Mouse (Mus musculus) B cell, adult (primary cell): ENCODE measurements around the gene Gdf1. TPM values are rescaled to one million over a fixed set of nuclear protein-coding genes. Genes with fewer than 3 reads are reported as not detected.

Experiments
- total RNA-seq: library from RNA; stranded (reverse); gene quantifications from 4 replicates; pipeline ENCODE4 v1.2.4, GENCODE M21; 2023; ENCODE audit not compliant: inconsistent age

Gene Gdf1
- not detected in 4 replicates for total RNA-seq

DNA sequence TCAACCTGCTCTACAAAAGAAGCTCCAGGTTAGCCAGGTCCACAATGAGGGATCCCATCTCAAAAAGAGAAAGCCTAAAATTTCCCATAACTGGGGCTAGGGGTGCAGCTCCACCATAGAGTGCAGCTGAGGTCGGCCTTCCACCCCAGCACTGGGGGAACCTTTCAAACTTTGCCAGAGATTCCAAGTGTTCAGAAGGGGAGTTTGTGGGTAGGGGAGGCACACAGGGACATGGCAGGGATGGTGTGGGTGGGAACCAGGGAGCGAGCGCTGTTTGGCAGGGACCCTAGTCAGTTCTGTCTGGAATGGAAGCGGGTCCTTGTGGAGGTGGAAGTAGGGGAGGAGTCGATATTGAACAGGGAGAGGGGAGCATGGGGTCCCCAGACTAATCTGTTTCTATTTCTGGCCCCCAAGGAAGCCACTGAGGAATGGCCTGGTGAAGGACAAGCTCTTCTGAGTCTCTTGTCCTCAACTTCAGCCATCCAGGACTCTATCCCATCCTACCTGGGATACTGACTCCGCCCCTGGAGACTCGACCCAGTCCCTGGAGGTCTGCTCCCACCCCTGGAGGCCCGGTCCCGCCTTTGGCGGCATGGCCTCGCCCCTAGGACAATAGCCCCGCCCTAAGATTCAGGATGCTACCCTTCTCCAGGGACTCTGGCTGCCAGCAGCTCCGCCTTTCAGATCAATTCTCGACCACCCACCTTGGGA lies at the start of gene Gdf1:
Gdf1 (plus strand) TSS at position 694 of the 711 bp plus-strand sequence.

DNA sequence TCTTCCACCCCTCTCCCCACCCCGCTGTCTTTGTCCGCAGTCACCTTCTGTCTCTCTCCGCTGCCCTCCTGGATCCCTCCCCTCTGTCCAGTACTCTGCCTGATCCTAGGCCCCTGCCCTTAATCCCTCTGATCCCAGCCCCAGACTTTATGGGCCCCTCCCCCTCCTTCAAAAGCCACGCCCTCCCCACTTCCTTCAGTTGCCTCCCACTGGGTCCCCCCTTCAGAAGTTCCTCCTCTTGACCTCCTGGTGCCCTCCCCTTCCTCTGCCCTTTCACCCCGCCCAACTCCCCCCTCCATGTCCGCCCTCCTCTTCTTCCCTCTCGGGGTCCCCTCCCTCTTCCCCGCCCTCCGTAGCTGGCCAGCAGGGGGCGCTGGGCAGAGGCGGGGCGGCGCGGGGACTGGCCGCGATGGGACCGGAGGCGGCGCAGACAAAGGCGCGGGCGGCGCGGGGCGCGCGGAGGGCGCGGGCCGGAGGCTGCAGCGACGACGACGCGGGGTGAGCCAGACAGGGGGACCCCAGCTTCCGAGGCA lies 46.9 kb upstream of the Gdf1 start, which contains the start of gene Homer3:
Homer3 (plus strand) TSS at position 225 of the 533 bp plus-strand sequence.

GRCm38 (mm10) chr8:70302358-70302890 lies 27.2 kb upstream of the Gdf1 start, which contains the start of the genes Ddx49 and Cope:
Gene Ddx49 (minus strand): TSS chr8:70302489.
Gene Cope (plus strand): TSS chr8:70302518.

DNA sequence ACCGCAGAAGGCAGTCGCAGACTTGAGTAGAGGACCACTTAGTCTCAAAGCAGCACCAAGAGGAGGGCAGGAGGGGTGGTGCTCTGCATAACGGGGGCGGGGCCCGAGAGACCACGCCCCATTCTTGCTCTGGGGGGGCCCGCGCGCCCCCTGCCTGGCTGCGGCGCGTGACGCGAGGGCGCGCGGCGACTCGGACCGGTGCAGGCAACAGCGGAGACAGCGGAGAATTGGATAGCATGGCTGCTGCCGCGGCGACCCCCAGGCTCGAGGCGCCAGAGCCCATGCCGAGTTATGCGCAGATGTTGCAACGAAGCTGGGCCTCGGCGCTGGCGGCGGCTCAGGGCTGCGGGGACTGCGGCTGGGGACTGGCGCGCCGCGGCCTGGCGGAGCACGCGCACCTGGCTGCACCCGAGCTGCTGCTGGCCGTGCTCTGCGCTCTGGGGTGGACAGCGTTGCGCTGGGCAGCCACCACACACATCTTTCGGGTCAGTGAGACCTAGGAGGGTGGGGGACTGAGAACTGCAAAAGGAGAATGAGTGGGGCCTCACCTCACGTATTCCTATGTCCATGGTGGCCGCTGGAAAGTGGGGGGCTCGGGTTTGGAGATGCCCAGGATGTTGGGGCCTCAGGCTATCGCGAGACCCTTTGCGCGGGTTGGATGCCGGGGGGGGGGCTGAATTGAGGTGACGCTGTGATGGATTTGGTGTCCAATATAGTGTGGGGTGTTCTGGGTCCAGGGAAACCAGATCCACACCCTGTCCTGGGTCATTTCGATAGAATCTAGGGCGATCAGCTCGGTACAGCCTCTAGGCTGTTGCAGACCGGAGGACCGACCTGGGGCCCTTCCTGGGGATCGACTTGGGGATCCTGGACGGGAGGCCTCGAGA lies 13.8 kb upstream of the Gdf1 start, which contains the start of gene Cers1:
Cers1 (plus strand) TSS at position 152 of the 887 bp plus-strand sequence.

GRCm38 (mm10) chr8:70353194-70353817 lies 23.7 kb downstream of the Gdf1 start, which contains the start of gene Upf1:
Gene Upf1 (minus strand): TSS chr8:70353278.

GRCm38 (mm10) chr8:70373397-70374317 lies 44.0 kb downstream of the Gdf1 start, which contains the start of gene Comp:
Gene Comp (plus strand): TSS chr8:70373558.

Other genes with a start within 250 kb of the Gdf1 start
- gene Hapln4, start 246.4 kb upstream of the Gdf1 start, total RNA-seq: not detected in 4 replicates
- 0.13 to 0.24 TPM (median 0.20 TPM) in 4 replicates for gene Ncan, start 208.9 kb upstream of the Gdf1 start, total RNA-seq
- 22.5 to 33.6 TPM (median 27.3 TPM) in 4 replicates for gene Nr2c2ap, start 198.5 kb upstream of the Gdf1 start, total RNA-seq
- gene Rfxank, start 190.7 kb upstream of the Gdf1 start, total RNA-seq: 30.4 to 37.4 TPM (median 32.7 TPM) in 4 replicates
- gene Borcs8, start 190.3 kb upstream of the Gdf1 start, total RNA-seq: 46.7 to 62.2 TPM (median 55.3 TPM) in 4 replicates
- gene Mef2b, start 190.1 kb upstream of the Gdf1 start, total RNA-seq: 1.6 to 4.9 TPM (median 3.8 TPM) in 4 replicates
- 42.7 to 53.5 TPM (median 46.6 TPM) in 4 replicates for gene Tmem161a, start 157.5 kb upstream of the Gdf1 start, total RNA-seq
- gene Slc25a42, start 117.5 kb upstream of the Gdf1 start, total RNA-seq: 5.0 to 6.2 TPM (median 5.4 TPM) in 4 replicates
- 63.2 to 81.3 TPM (median 69.3 TPM) in 4 replicates for gene Sugp2, start 95.6 kb upstream of the Gdf1 start, total RNA-seq
- gene Armc6, start 95.4 kb upstream of the Gdf1 start, total RNA-seq: 6.2 to 12.6 TPM (median 7.9 TPM) in 4 replicates
- 7.0 to 10.2 TPM (median 8.9 TPM) in 4 replicates for gene Homer3, start 47.0 kb upstream of the Gdf1 start, total RNA-seq
- gene Ddx49, start 27.3 kb upstream of the Gdf1 start, total RNA-seq: 60.2 to 96.0 TPM (median 74.4 TPM) in 4 replicates
- gene Cope, start 27.3 kb upstream of the Gdf1 start, total RNA-seq: 101 to 125 TPM (median 107 TPM) in 4 replicates
- not detected in 4 replicates for gene Cers1, start 14.0 kb upstream of the Gdf1 start, total RNA-seq
- gene Upf1, start 23.5 kb downstream of the Gdf1 start, total RNA-seq: 70.0 to 77.0 TPM (median 72.2 TPM) in 4 replicates
- gene Comp, start 43.7 kb downstream of the Gdf1 start, total RNA-seq: 0.27 TPM in 1 of 4 replicates, not detected in the others
- gene Crtc1, start 109.8 kb downstream of the Gdf1 start, total RNA-seq: 22.3 to 28.4 TPM (median 23.9 TPM) in 4 replicates
- gene Klhl26, start 147.2 kb downstream of the Gdf1 start, total RNA-seq: 7.3 to 8.5 TPM (median 7.7 TPM) in 4 replicates
- gene Tmem59l, start 157.5 kb downstream of the Gdf1 start, total RNA-seq: not detected in 4 replicates
- 1.4 TPM in 1 of 4 replicates, not detected in the others for gene Crlf1, start 163.3 kb downstream of the Gdf1 start, total RNA-seq
- gene Rex1bd, start 176.9 kb downstream of the Gdf1 start, total RNA-seq: 28.9 to 47.2 TPM (median 37.2 TPM) in 4 replicates
- gene Uba52, start 181.0 kb downstream of the Gdf1 start, total RNA-seq: 2,371 to 2,974 TPM (median 2,811 TPM) in 4 replicates
- 246 to 268 TPM (median 258 TPM) in 4 replicates for gene Fkbp8, start 197.9 kb downstream of the Gdf1 start, total RNA-seq
- gene Kxd1, start 198.1 kb downstream of the Gdf1 start, total RNA-seq: 54.8 to 67.2 TPM (median 60.8 TPM) in 4 replicates
- gene Ell, start 209.6 kb downstream of the Gdf1 start, total RNA-seq: 27.0 to 37.0 TPM (median 32.5 TPM) in 4 replicates